Mouse (Mus musculus) B cell, adult 67 days (primary cell): ENCODE results near the gene Olfr1086. TPM values are rescaled to one million over a fixed set of nuclear protein-coding genes. Genes with fewer than 3 reads are reported as not detected.

Experiments used
- total RNA-seq, 2 experiments: library from RNA; stranded (reverse); gene quantifications; 4 replicates each; pipeline ENCODE4 v1.2.4; 2023

The Olfr1086 gene
- total RNA-seq, result not detected

GRCm38 (mm10) chr2:86679992-86680391 is at the start of gene Olfr1086:
TSS of gene Olfr1086 (minus strand) at chr2:86680092.

GRCm38 (mm10) chr2:86698295-86698694 is 18.4 kb upstream of the Olfr1086 start, which contains the start of gene Olfr1087:
TSS of gene Olfr1087 (minus strand) at chr2:86698395.

GRCm38 (mm10) chr2:86661919-86662318 is 18.0 kb downstream of the Olfr1086 start, which contains the start of gene Olfr1085:
TSS of gene Olfr1085 (minus strand) at chr2:86662019.

GRCm38 (mm10) chr2:86639625-86640024 is 40.3 kb downstream of the Olfr1086 start, which contains the start of gene Olfr1084:
TSS of gene Olfr1084 (minus strand) at chr2:86639725.

Other genes with a start within 250 kb of the Olfr1086 start
- gene Olfr1065, start 229.5 kb downstream of the Olfr1086 start, total RNA-seq, result not detected
- not detected for gene Olfr1066, start 223.8 kb downstream of the Olfr1086 start, total RNA-seq
- not detected for gene Olfr228, start 192.7 kb downstream of the Olfr1086 start, total RNA-seq
- gene Olfr1076, start 171.6 kb downstream of the Olfr1086 start, total RNA-seq, result not detected
- gene Olfr1079, start 137.6 kb downstream of the Olfr1086 start, total RNA-seq, result not detected
- gene Olfr1080, start 121.9 kb downstream of the Olfr1086 start, total RNA-seq, result not detected
- not detected for gene Olfr1082, start 81.1 kb downstream of the Olfr1086 start, total RNA-seq
- gene Olfr1084, start 40.4 kb downstream of the Olfr1086 start, total RNA-seq, result not detected
- not detected for gene Olfr1085, start 18.1 kb downstream of the Olfr1086 start, total RNA-seq
- gene Olfr1087, start 18.3 kb upstream of the Olfr1086 start, total RNA-seq, result not detected
- gene Olfr1089, start 53.6 kb upstream of the Olfr1086 start, total RNA-seq, result not detected
- not detected for gene Olfr1090, start 78.9 kb upstream of the Olfr1086 start, total RNA-seq
- not detected for gene Olfr1093, start 102.4 kb upstream of the Olfr1086 start, total RNA-seq
- not detected for gene Olfr141, start 129.9 kb upstream of the Olfr1086 start, total RNA-seq
- gene Olfr1094, start 144.6 kb upstream of the Olfr1086 start, total RNA-seq, result not detected
- gene Olfr1095, start 171.6 kb upstream of the Olfr1086 start, total RNA-seq, result not detected
- not detected for gene Gm13723, start 194.7 kb upstream of the Olfr1086 start, total RNA-seq
- not detected for gene Olfr1097, start 212.1 kb upstream of the Olfr1086 start, total RNA-seq
- gene Olfr1098, start 244.5 kb upstream of the Olfr1086 start, total RNA-seq, result not detected